Mouse (Mus musculus): ENCODE measurements around the gene Dock11.

DNA sequence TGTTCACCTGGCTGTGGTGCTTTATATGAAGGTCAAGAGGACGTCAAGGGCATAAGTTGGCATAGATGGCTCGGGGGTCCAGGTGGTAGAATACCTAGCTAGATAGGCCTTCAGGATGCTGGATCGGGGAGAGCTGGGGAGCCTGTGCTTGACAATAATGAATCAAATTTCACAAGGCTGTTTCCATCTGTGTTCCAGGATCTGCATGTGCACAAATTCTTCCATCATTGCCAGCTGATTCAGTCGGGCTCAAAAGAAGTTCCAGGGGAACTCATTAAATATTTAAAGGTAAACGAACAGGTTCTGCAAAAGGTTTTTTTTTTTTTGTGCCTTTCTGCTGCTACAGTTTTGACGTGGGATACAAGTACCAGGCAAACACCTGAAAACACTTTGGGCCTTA, 105.6 kb downstream of the Dock11 start:
- TF ChIP-seq POLR2A (IDR thresholded peaks at IDR 0.05; ENCODE audit: low read depth, low read length) (no peak), CTCF (IDR thresholded peaks at IDR 0.05; ENCODE audit: extremely low read depth, insufficient read length, insufficient replicate concordance, low read depth, low read length) (no peak)

All from small intestine, adult 2 months (tissue).